Mouse (Mus musculus): ENCODE measurements around the gene 4930539E08Rik. TPM values are rescaled to one million over a fixed set of nuclear protein-coding genes. Genes with fewer than 3 reads are reported as not detected.

The 4930539E08Rik gene
- 0.05 TPM in 1 of 2 replicates, not detected in the other for polyA plus RNA-seq (2015; fragmentation: Nextera tagmentation; extraction: Ambion mirVana)

DNA sequence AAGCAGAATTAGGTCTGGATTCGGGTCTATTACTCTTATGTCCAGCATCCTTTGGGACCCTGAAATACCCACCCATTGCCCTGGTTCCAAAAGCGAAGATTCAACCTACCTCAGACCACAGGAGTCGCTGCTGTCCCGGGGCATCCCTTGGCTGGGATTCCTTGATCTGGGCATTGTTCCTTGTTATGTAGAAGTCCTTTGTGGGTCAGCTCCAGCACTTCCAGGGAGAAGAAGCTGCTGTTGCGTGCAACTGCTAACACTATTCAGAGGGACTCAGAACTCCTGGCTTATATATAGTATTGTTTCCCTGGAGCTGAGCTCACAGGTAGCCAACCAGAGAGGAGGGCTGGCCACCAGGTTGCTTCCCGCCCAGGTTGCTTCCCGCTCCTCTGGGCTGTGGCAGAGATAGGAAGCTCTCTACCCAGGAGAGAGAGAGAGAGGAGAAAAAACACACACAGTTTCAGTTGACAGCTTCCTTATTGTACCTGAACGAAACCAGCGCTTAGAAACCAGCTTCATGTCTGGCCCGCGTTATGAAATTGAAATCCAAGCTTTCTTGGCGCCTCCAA is at the start of gene 4930539E08Rik:
Gene 4930539E08Rik, minus strand, starts transcription at position 265 of the 569 bp plus-strand sequence.

DNA sequence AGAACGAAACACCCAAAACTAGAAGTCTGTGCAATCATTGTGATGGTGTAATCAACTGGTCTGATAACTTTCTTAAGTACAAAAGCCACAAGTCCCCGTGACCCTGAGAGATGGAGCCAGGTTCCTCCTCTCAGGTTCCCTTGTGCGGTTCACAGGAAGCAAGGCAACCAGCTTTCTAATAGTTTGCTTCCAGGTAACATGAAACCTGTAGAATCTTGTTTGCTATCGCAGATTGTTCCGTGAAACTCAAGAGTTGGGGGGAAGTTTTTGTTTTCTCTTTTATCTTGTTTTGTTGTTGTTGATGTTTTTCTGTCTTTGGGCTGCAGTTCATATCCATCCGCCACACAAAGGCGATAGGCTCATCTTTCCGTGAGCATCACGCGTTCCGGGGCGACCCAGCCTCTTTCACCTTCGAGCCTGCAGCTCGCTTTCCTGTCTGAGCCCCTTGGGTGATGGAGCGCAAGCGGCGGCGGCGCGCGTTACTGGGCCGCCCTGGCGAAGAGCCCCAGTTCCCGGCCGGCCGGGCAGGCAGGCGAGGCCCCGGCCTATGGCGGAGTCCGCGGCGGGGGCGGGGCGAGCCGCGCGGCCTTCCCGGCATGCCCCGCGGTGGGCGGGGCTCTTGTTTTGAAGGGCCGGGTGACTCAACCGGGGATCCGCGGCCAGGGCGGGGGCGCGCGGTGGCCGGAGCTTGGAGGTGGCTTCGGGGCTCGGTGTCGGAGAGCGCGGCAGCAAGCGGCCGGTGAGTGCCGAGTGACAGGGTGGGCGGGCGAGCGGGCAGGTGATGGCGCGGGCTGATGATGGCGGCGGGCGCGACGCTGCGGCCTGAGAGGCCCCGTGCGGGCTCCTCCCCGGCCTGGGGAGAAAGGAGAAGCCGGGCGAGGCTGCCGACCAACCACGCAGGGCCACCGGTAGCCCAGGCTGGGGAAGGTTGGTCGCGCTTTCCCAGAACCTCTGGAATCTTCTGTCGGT is 37.0 kb upstream of the 4930539E08Rik start, which contains the start of gene Kctd20:
Gene Kctd20, plus strand, starts transcription at position 120 of the 969 bp plus-strand sequence.

DNA sequence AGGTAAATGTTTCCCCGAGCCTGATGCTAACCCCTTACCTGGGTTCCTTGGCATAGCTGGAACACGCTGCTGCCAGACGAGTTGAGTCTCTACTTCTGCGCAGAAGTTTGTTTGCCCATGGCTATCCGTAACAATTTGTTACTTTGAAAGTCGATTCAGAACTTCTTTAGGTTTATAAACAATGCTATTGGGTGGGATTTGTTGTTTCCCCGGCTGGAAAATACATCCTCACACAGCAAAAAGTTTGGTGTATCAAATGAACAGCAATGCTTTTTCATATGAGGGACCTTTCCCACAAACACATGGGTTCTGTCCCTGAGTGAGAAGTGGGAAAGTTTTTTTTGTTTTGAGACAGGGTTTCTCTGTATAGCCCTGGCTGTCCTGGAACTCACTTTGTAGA is 28.6 kb upstream of the 4930539E08Rik start, which contains the start of gene Pxt1:
Gene Pxt1, minus strand, starts transcription at position 101 of the 400 bp plus-strand sequence.

DNA sequence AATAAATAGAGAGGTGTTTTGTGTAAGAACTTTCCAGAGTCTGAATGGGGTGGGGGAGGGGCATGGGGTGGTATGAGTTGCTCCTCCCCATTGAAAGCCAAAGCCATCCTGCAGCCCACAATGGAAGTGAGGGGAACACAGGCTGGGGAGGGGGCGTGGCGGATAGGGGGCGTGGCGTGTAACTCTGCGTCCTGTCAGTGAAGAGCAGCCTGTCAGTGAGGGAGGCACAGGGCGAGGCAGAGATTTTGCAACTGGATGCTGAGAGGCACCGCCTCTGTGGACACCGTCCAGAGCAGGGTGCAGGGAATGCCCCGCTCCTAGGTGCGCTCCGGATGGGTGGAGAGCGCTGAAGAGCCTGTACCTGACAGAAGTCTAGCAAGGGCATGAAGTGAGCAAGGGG is 56.9 kb downstream of the 4930539E08Rik start, which contains the start of gene Pnpla1:
Gene Pnpla1, plus strand, starts transcription at position 207 of the 400 bp plus-strand sequence.

Other genes with a start within 250 kb of the 4930539E08Rik start
- 0.33 and 0.36 TPM in 2 replicates for gene Slc26a8, start 225.1 kb downstream of the 4930539E08Rik start, polyA plus RNA-seq (2015; fragmentation: Nextera tagmentation; extraction: Ambion mirVana)
- 37.0 and 41.2 TPM in 2 replicates for gene Mapk14, start 224.0 kb downstream of the 4930539E08Rik start, polyA plus RNA-seq (2015; fragmentation: Nextera tagmentation; extraction: Ambion mirVana)
- gene AC170998.1, start 189.2 kb downstream of the 4930539E08Rik start, polyA plus RNA-seq (2015; fragmentation: Nextera tagmentation; extraction: Ambion mirVana) = 2.0 and 2.2 TPM in 2 replicates
- gene Mapk13, start 146.0 kb downstream of the 4930539E08Rik start, polyA plus RNA-seq (2015; fragmentation: Nextera tagmentation; extraction: Ambion mirVana) = 27.3 and 28.6 TPM in 2 replicates
- gene Brpf3, start 114.2 kb downstream of the 4930539E08Rik start, polyA plus RNA-seq (2015; fragmentation: Nextera tagmentation; extraction: Ambion mirVana) = 3.9 and 4.4 TPM in 2 replicates
- gene Pnpla1, start 56.9 kb downstream of the 4930539E08Rik start, polyA plus RNA-seq (2015; fragmentation: Nextera tagmentation; extraction: Ambion mirVana) = 0.02 and 0.04 TPM in 2 replicates
- gene Pxt1, start 28.5 kb upstream of the 4930539E08Rik start, polyA plus RNA-seq (2015; fragmentation: Nextera tagmentation; extraction: Ambion mirVana) = not detected in 2 replicates
- gene Kctd20, start 36.6 kb upstream of the 4930539E08Rik start, polyA plus RNA-seq (2015; fragmentation: Nextera tagmentation; extraction: Ambion mirVana) = 37.7 and 46.9 TPM in 2 replicates
- gene Stk38, start 92.7 kb upstream of the 4930539E08Rik start, polyA plus RNA-seq (2015; fragmentation: Nextera tagmentation; extraction: Ambion mirVana) = 50.7 and 53.5 TPM in 2 replicates
- 207 and 308 TPM in 2 replicates for gene Srsf3, start 117.3 kb upstream of the 4930539E08Rik start, polyA plus RNA-seq (2015; fragmentation: Nextera tagmentation; extraction: Ambion mirVana)
- 92.9 and 108 TPM in 2 replicates for gene Cdkn1a, start 175.7 kb upstream of the 4930539E08Rik start, polyA plus RNA-seq (2015; fragmentation: Nextera tagmentation; extraction: Ambion mirVana)
- 0.41 and 0.88 TPM in 2 replicates for gene Rab44, start 198.8 kb upstream of the 4930539E08Rik start, polyA plus RNA-seq (2015; fragmentation: Nextera tagmentation; extraction: Ambion mirVana)

Measured in urinary bladder, postnatal 0 days (tissue).